Mouse (Mus musculus) cortical plate, adult 2 months (tissue): ENCODE measurements around the gene 9130019O22Rik. TPM values are rescaled to one million over a fixed set of nuclear protein-coding genes. Genes with fewer than 3 reads are reported as not detected.

Experiments
- H3K27ac ChIP-seq: fragments of 200-500 bp; 2 replicates; pipeline ENCODE4 v1.5.1; 2012; ENCODE audit warnings: low read length, control low read depth, inconsistent platforms; ENCODE audit not compliant: insufficient read depth
- H3K4me1 ChIP-seq: fragments of 200-500 bp; 2 replicates; pipeline ENCODE4 v1.6.1; 2011; ENCODE audit warnings: low read length; ENCODE audit not compliant: control insufficient read depth, insufficient read depth
- H3K4me3 ChIP-seq: fragments of 200-500 bp; 2 replicates; pipeline ENCODE4 v1.5.1; 2011; ENCODE audit warnings: mild to moderate bottlenecking, low read length, control low read depth; ENCODE audit not compliant: insufficient read depth
- CTCF ChIP-seq: fragments of 200-500 bp; IDR thresholded peaks from 2 replicates; pipeline ENCODE4 v1.5.1; 2011; ENCODE audit warnings: mild to moderate bottlenecking, control low read depth, low read length; ENCODE audit not compliant: insufficient read depth; ENCODE audit errors: extremely low read depth
- POLR2A ChIP-seq: fragments of 200-500 bp; IDR thresholded peaks from 2 replicates; pipeline ENCODE4 v1.6.1; 2011; ENCODE audit warnings: mild to moderate bottlenecking, low read length, control low read depth; ENCODE audit not compliant: insufficient read depth; ENCODE audit errors: extremely low read depth
- polyA plus RNA-seq: library from polyadenylated mRNA; depleted of rRNA; stranded (reverse); fragments of >200 nt; gene quantifications from 2 replicates; pipeline ENCODE4 v1.2.3, GENCODE M21; 2012

The 9130019O22Rik gene
- polyA plus RNA-seq, 1 experiment: 2.7 TPM

DNA sequence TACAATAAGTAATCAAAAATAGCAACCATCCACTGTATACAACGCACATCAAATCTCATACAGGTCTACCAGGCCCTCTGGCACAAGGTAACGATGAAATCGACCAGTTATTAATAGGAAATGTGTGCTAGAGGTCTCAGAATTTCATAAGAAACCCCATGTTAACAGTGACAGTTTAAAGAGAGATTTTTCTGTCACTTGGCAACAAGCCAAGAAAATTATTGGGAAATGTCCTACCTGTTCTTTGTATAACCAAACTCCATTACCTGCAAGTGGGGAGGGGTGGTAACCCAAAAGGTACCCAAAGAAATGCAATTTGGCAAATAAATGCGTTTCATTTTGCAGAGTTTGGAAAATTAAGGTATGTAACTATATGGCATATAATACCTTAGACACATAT is 28.5 kb downstream of the 9130019O22Rik start:
- Histone ChIP-seq H3K27ac (no peak overlapping the region), H3K4me3 (no peak overlapping the region), H3K4me1 (no peaks in the 10 kb centered on the region)
- TF ChIP-seq POLR2A: no peak

DNA sequence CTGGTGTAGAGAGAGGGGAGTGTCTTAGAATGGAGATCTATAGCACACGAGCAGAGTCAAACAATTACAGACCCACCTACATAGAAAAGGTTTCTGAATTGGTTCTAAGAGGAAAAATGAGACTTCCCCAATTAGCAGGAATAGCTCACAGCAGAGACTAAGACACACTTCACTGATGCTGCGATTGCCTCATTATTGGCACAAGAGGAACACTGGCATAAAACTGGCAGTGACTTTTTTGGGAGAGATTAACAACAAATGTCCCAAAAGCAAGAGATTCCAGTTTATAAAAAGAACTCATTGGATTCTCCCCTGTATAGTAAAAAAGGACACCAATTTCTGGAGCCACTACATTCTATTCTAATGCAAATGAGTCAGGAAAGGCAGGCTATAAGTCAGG is 29.1 kb downstream of the 9130019O22Rik start:
- no peak for TF ChIP-seq POLR2A
- TF ChIP-seq CTCF: no peak
- no peak overlapping the region for H3K4me3 ChIP-seq
- H3K4me1 ChIP-seq: no peaks in the 10 kb centered on the region
- H3K27ac ChIP-seq: no peak overlapping the region

- TF ChIP-seq CTCF (no peak), POLR2A (no peak)
- Histone ChIP-seq H3K4me1 (no peaks in the 10 kb centered on the region), H3K4me3 (no peak overlapping the region), H3K27ac (no peak overlapping the region)
These were observed 31.2 kb downstream of the 9130019O22Rik start for GRCm38 (mm10) chr7:127355796-127356195.

GRCm38 (mm10) chr7:127351230-127352004 is 35.5 kb downstream of the 9130019O22Rik start:
- Histone ChIP-seq H3K27ac (no peak overlapping the region), H3K4me1 (peaks cover 4% of the 10 kb centered on the region; the same call in 1 of the 2 replicates), H3K4me3 (no peak overlapping the region)
- TF ChIP-seq CTCF (no peak), POLR2A (no peak)

DNA sequence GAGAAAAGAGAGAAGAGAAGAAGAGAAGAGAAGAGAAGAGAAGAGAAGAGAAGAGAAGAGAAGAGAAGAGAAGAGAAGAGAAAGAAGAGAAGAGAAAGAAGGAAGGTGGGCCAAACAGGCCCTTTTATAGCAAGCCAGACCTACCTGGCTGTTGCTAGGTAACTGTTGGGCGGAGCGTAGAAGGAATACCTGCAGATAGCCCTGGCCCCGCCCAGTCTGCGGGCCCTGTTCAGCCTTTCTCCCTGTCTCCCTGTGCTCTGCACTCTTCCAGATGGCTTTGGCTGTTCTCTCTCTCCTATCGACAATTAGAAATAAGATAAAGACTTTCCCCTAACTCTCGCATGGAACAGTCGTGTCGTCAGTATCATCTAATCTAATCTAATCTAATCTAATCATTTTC is 40.3 kb downstream of the 9130019O22Rik start:
- Histone ChIP-seq H3K4me3 (peak overlapping the region; percentile 97; the same call in 1 of the 2 replicates), H3K4me1 (peaks cover 4% of the 10 kb centered on the region; the same call in 1 of the 2 replicates), H3K27ac (no peak overlapping the region)
- TF ChIP-seq POLR2A (no peak), CTCF (no peak)

GRCm38 (mm10) chr7:127345512-127346325 is 41.2 kb downstream of the 9130019O22Rik start, which contains the start of gene Zfp768:
Zfp768 (minus strand) TSS chr7:127345589.
- H3K4me3 ChIP-seq: peak within 1 kb of the TSS; percentile 97
- TF ChIP-seq CTCF (no peak), POLR2A (peak; percentile 53; the same call in 1 of the 2 replicates)
- H3K4me1 ChIP-seq: peaks cover 4% of the 10 kb centered on the region; the same call in 1 of the 2 replicates
- peak within 1 kb of the TSS; percentile 100 for H3K27ac ChIP-seq

GRCm38 (mm10) chr7:127345092-127345491 is 41.9 kb downstream of the 9130019O22Rik start:
- H3K4me3 ChIP-seq: peak overlapping the region; percentile 97
- no peak for TF ChIP-seq POLR2A
- TF ChIP-seq CTCF: no peak
- peaks cover 4% of the 10 kb centered on the region; the same call in 1 of the 2 replicates for H3K4me1 ChIP-seq
- peak overlapping the region; percentile 100 for H3K27ac ChIP-seq

DNA sequence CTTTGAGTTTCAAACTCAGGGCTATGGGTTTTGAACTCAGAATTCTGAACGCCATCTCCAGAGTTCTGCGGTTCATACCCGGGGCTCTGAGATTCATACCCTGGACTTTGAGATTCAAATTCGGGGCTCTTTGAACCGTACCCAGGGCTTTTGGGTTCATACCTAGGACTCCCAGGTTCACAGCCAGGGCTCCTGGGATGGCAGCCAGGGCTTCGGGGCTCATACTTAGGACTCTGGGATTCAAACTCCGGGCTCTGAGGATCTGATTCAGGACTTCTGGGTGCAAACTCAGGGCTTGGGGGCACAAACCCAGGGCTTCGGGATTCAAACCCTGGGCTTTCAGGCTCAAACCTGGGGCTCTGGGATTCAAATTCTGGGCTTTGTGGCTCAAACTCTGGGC is 42.6 kb downstream of the 9130019O22Rik start:
- no peak overlapping the region for H3K27ac ChIP-seq
- H3K4me1 ChIP-seq: peaks cover 4% of the 10 kb centered on the region; the same call in 1 of the 2 replicates
- peak overlapping the region; percentile 97; the same call in 1 of the 2 replicates for H3K4me3 ChIP-seq
- TF ChIP-seq POLR2A: no peak
- no peak for TF ChIP-seq CTCF

- no peak overlapping the region for H3K27ac ChIP-seq
- no peak for TF ChIP-seq CTCF
- no peak for TF ChIP-seq POLR2A
- H3K4me3 ChIP-seq: no peak overlapping the region
- H3K4me1 ChIP-seq: peaks cover 4% of the 10 kb centered on the region; the same call in 1 of the 2 replicates
These were observed 43.5 kb downstream of the 9130019O22Rik start for GRCm38 (mm10) chr7:127343351-127344019.

GRCm38 (mm10) chr7:127342888-127343287 is 44.1 kb downstream of the 9130019O22Rik start:
- H3K27ac ChIP-seq: no peak overlapping the region
- TF ChIP-seq POLR2A: no peak
- no peak for TF ChIP-seq CTCF
- no peak overlapping the region for H3K4me3 ChIP-seq
- peaks cover 4% of the 10 kb centered on the region; the same call in 1 of the 2 replicates for H3K4me1 ChIP-seq
